Comparison of ENCODE assay signal across 8 mouse cellular contexts in the genomic region with DNA sequence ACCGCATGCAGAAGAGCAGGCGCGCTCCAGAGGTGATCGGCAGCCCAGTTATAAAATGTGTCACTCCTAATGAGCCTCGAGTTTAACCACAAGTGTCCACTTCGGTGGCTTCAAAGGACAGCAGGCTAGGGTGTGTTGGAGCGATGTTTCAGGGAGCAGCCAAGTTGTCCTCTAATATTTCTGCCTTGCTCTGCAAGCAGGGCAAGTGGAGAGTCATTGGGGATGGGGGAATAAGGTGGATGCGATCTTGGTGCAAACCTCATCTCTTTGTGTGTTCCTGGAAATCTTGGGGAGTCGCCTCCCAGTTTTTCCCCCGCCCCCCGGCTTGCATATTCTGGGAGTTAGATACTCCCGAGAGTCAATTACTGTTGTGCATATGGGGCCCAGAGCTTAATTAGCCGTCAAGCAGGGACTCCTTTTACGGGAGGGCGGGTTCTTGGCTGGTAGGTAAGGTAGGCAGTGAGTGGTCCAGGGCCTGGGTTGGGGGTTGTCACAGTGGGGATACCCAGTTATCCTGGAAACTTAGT. TPM values are rescaled to one million over a fixed set of nuclear protein-coding genes. Genes with fewer than 3 reads are reported as not detected.
A peak's percentile ranks its signal among the peaks of the same experiment; 100 is the strongest.
DNase-seq lines count a peak whose midpoint lies in the region; ATAC-seq and TF ChIP-seq lines count a peak whose summit lies in the region.

No protein-coding gene starts in this region.

- peak overlapping the region; percentile 96 for H3K27ac ChIP-seq in cerebellum, adult 2 months (ENCODE audit: insufficient read depth, low read length)
- H3K27ac ChIP-seq in liver, embryonic 15.5 days (replicated peaks), result peak overlapping the region; percentile 73

- H3K9ac ChIP-seq in liver, embryonic 15.5 days, result peak overlapping the region; percentile 76

- peak overlapping the region; percentile 91 for H3K4me2 ChIP-seq in liver, embryonic 15.5 days

- H3K4me1 ChIP-seq in cerebellum, adult 2 months (ENCODE audit: control insufficient read depth, insufficient read depth, low read length), result peaks cover 16% of the 10 kb centered on the region
- H3K4me1 ChIP-seq in liver, embryonic 15.5 days (replicated peaks), result peaks cover 56% of the 10 kb centered on the region

- 1% methylated on average over 15 of the region's 15 CpGs for WGBS in cerebellum, adult 2 months
- 2% methylated on average over 15 of the region's 15 CpGs for WGBS in liver, embryonic 15.5 days (ENCODE audit: insufficient replicate concordance)

- DNase-seq in cerebellum, adult 2 months, result peak in 1 of 2 experiments; percentile 38
- DNase-seq in cerebellum, adult 9-10 months, result no peak
- DNase-seq in retina, embryonic 14.5 days (ENCODE audit: low spot score), result peak; percentile 30
- DNase-seq in retina, postnatal 1 day, result no peak
- peak; percentile 24 for DNase-seq in forelimb bud, embryonic 11.5 days (ENCODE audit: low read depth, low spot score)
- DNase-seq in B cell, adult 2 months, result no peak
- no peak for DNase-seq in embryo, embryonic 10.5 days (ENCODE audit: low spot score)

- no peaks in the 10 kb centered on the region for H3K27me3 ChIP-seq in cerebellum, adult 2 months (ENCODE audit: control insufficient read depth, insufficient read depth, low read length)
- H3K27me3 ChIP-seq in liver, embryonic 15.5 days, result no peaks in the 10 kb centered on the region

- TF ChIP-seq POLR2A in cerebellum, adult 2 months (IDR thresholded peaks at IDR 0.05; ENCODE audit: borderline replicate concordance, insufficient read depth, low read length), result no peak

- no peaks in the 10 kb centered on the region for H3K9me3 ChIP-seq in liver, embryonic 15.5 days (replicated peaks)

- H3K36me3 ChIP-seq in liver, embryonic 15.5 days (replicated peaks), result no peaks in the 10 kb centered on the region

- peak; percentile 5 for ATAC-seq in liver, embryonic 15.5 days (ENCODE audit: insufficient read depth)

- H3K4me3 ChIP-seq in cerebellum, adult 2 months (replicated peaks; ENCODE audit: insufficient read depth, low read depth, low read length), result peak overlapping the region; percentile 97
- peak overlapping the region; percentile 86 for H3K4me3 ChIP-seq in liver, embryonic 15.5 days (replicated peaks)

- TF ChIP-seq CTCF in cerebellum, adult 2 months (IDR thresholded peaks at IDR 0.05; ENCODE audit: borderline replicate concordance, insufficient read depth, low read depth, low read length), result no peak

RNA-seq across cellular contexts. Expression of a gene that starts 0.8 kb away (rescaled TPM):
- 72.6 and 80.3 TPM in 2 replicates for polyA plus RNA-seq in cerebellum, adult 2 months (2012; rRNA removed)
- polyA plus RNA-seq in liver, embryonic 15.5 days (2015; fragmentation: Nextera tagmentation; extraction: Ambion mirVana), result 5.5 and 7.3 TPM in 2 replicates

Comparison
In these comparisons a context has a peak if more than half of its experiments do, and no peak if none do; other contexts are left out.
1. DNase-seq: peak in retina, embryonic 14.5 days (single experiment) and forelimb bud, embryonic 11.5 days (single experiment); none in cerebellum, adult 9-10 months (single experiment), retina, postnatal 1 day (single experiment), B cell, adult 2 months (0 of 2) and embryo, embryonic 10.5 days (single experiment).